Mouse (Mus musculus) layer of hippocampus, adult 11-12 months (tissue): ENCODE data around the gene Dnaja3.

ENCODE experiments used
- DNase-seq: peaks from one replicate; pipeline ENCODE4 v3.0.0; 2022; ENCODE audit warnings: low spot score

Dnaja3 gene

DNA sequence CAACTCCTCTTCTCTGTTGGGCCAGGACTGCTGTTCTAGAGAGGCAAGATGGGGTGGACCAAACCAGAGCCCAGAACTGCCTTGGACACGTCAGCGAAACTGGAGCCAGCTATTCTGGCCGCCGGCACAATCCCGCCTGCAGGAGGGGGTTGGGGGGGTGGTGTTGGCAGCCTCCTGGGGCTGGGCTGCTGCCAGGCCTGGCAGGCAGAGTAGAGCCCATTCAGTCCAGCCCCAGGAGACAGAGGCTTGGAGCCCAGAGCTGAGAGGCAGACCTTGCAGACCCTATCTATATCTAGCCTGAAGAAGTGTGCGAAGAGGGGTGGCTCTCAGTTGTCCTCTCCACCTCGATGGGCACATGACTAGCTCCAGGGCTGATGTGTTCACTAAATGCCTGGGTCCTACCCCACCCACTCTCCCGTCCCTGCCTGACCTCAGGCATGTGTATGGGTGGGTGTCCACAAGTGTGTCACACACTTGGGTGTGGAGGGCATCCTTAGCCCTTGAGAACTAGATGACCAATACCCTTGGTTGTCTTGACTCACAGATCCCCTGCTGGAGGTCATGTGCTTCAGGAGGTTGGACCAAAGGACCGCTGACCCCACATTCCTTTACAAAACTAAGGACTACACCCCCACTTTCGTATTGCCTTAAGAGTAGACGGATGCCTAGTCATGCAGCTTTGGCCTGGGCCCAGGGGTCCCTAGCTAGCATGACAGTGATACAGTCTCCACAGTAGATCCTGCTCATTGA lies 4.1 kb downstream of the Dnaja3 start:
- peak; percentile 81 for DNase-seq

DNA sequence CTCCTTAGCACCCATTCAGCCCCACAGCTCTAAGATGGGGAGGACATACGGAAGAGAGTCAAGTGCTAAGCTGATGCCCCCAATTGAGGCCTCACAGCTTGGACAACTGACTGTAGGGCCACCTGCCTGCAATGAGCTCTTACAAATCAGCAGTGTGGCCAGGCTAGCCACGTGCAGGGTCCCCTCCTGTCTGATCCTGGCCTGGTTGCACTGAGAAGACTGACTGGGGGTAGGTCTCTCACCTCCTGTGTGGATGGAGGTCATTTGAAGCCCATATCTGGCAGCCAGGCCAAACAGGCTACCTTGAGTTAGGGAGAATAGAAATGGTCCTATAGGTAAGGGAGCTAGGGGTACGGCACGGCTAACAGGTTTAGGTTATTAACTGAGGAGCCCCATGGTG lies 6.1 kb downstream of the Dnaja3 start:
- no peak for DNase-seq

DNA sequence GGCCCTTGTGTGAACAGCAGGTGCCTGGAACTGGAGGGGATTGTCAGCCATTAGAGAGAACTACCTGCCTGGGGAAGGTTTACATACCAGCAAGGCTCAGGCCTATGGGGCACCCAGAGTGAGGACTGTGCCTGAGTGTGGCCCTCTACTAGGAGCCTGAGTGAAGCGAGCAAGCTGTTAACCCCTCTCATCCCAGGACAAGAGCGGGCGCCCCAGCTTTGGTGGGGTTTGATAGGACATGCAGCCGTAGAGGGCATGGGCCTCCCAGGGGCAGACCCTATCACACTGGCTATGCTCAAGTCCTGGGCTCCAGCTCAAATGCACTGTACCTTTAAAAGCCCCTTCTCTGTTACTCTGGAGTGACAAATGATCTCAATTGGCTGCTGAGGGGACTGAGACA lies 7.0 kb downstream of the Dnaja3 start:
- no peak for DNase-seq

DNA sequence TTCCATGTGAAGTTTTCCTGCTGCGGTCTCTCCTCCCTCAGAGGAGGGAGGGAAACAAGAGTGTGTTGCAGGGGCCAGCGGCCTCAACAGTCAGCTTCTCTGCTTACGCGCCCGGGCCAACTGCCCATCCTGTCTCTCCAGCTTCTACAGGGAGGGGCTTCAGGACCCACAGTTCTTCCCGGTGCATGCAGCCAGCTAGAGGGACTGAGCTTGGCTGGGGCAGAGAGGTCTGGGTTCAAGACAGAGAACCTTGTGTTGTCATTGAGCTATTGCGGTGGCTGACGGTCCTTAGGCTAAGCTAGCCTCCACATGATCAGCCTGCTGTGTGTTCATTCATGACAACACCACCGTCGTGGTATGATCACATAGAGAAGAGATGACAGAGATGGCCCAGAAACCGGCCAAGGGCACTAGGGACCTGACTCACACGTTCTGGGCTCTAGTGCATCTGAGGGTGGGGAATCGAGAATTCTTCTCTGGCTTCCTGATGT lies 7.9 kb downstream of the Dnaja3 start:
- no peak for DNase-seq

DNA sequence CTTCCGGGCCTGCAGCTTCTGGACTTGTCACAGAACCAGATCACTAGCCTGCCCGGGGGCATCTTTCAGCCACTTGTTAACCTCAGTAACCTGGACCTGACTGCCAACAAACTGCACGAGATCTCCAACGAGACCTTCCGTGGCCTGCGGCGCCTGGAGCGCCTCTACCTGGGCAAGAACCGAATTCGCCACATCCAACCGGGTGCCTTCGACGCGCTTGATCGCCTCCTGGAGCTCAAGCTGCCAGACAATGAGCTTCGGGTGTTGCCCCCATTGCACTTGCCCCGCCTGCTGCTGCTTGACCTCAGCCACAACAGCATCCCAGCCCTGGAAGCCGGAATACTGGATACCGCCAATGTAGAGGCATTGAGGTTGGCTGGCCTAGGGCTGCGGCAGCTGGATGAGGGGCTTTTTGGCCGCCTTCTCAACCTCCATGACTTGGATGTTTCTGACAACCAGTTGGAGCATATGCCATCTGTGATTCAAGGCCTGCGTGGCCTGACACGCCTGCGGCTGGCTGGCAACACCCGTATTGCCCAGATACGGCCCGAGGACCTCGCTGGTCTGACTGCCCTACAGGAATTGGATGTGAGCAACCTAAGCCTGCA lies 8.7 kb downstream of the Dnaja3 start:
- no peak for DNase-seq

DNA sequence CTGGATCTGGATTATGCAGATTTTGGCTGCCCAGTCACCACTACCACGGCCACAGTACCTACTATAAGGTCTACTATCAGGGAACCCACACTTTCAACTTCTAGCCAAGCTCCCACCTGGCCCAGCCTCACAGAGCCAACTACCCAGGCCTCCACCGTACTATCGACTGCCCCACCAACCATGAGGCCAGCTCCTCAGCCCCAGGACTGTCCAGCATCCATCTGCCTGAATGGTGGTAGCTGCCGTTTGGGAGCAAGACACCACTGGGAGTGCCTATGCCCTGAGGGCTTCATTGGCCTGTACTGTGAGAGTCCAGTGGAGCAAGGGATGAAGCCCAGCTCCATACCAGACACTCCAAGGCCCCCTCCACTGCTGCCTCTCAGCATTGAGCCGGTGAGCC lies 9.4 kb downstream of the Dnaja3 start:
- no peak for DNase-seq

DNA sequence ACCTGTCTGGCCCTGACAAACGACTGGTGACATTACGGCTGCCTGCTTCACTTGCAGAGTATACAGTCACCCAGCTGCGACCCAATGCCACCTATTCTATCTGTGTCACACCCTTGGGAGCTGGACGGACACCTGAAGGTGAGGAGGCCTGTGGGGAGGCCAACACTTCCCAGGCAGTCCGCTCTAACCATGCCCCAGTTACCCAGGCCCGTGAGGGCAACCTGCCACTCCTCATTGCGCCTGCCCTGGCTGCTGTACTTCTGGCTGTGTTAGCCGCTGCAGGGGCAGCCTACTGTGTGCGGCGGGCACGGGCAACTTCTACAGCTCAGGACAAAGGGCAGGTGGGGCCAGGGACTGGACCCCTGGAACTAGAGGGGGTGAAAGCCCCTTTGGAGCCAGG lies 9.9 kb downstream of the Dnaja3 start:
- no peak for DNase-seq

DNA sequence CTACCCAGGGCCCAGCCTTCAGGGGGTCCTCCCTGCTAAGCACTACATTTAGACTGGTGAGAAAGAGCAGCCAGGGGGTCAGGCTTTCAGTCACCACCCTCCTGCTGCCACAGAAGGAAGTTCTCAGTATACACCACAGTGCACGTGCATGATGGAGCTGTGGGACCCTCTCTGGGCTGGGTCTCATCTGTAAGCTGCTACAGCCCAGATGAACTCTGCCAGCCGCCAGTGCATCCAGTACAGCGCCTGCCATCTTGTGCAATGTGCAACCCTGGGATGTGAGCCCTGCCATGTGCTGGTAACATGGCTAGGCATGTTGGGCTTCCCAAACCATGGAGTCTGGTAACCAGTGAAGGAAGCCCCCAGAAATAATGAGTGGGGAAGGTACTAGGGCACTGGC lies 10.4 kb downstream of the Dnaja3 start:
- DNase-seq: no peak

DNA sequence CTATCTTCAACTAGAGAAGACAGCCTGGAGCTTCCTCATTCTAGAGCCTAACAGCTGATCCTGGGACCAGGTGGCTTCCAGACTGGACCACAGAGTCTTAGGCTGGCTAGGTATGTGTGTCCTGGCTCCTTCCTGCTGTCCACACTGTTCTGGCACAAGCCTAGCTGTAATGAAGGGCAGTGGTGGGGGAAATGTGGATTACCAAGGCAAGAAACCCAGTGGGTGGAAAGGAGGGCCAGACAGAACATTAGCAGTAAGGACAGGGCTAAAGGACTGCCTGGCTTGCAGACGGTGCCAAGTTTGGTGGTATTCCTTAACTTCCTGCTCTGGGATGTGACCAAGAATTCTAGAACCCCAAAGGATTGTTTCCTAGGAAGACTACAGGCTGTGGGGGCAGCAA lies 11.3 kb downstream of the Dnaja3 start:
- no peak for DNase-seq

DNA sequence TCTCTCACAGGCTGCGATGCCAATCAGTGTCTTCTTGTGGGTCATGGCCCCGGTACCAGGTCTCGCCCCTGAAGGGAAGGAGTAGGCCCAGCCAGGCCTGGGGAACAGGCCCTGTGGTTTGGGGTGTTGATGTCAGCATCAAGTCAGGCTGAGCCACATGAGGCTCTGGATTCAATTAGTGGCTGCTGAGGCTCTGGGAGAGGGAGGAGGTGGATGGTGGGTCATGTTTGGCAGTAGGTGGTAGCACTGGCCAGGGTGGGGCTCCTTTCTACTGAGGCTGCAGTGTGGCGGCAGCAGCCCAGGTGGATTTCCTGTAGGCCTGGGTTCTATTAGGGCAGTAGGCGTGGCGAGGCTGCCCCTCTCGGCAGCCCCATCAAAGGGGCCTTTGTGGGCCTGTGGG lies 11.8 kb downstream of the Dnaja3 start:
- DNase-seq: no peak

DNA sequence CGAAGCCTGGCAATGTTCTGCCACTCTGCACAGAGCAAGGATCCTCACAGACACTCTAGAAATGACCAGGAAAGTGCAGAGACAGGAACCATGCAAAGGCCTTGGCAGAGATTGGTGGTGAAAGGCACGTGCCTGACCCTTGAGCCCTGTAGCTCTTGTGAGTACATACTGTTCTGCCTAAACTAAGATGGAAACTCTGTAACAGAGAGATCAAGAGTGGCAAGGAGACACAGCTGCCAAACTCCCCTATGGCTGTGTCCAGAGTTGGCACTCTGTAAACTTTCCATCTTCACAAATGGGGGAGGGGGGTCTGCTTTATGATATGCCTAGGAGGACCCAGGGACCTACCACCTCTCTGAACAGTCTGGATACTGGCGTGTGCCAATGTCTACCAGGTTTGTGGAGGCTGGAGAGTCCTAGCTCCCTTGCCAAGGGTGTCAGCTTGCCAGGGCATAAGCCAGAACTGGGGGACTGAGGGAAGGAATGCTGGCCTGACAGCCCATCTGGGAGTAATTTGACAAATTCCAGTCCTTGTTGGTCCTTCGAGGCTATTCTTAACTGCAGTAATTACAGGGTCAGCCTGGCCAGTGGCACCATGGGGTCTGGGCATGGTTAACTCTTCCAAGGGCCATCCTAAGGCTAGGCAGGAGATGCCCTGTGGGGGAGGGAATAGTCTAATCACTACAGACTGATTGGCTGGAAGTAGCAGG lies 13.1 kb downstream of the Dnaja3 start:
- DNase-seq: no peak

DNA sequence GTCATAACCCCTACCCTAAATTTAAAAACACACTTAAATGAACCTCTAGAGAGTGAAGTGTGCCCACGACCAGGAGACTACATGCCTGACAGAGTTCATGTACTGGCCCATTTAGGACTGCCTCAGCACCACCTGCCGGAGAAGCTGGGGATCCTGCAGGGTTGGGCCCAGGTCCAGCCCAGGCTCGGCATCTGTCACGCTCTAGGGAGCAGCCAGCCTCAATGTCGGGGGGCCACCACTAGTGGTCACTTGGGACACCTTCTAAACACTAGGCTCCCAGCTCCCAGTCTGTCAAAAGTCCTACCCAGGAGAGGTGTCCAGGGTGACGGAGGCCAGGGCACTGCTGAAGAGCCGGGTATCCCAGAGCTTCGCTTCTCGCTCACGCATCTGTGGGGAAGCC lies 14.9 kb downstream of the Dnaja3 start:
- no peak for DNase-seq

DNA sequence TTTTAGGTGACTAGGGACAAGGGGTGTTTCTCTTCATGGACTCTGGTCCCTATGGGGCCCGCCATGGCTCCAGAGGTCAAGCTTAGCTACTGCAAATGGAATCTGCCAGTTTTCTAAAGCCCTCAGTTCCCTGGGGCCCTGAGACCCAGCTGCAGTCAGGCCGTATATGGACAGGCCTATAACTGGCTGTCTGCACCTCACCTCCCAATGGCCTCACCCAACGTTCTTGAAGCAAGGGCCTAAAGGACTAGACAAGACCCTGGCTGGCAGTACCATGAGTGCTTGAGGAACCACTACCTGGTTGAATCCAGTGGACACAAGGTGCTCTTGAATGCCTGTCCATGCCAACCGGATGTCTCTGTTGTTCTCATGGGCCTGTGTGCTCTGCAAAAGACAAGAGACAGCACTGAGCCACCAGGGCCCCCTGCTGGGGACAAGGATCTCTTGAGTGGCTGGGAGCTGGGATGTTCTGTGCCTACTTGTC lies 15.5 kb downstream of the Dnaja3 start:
- peak; percentile 47 for DNase-seq

DNA sequence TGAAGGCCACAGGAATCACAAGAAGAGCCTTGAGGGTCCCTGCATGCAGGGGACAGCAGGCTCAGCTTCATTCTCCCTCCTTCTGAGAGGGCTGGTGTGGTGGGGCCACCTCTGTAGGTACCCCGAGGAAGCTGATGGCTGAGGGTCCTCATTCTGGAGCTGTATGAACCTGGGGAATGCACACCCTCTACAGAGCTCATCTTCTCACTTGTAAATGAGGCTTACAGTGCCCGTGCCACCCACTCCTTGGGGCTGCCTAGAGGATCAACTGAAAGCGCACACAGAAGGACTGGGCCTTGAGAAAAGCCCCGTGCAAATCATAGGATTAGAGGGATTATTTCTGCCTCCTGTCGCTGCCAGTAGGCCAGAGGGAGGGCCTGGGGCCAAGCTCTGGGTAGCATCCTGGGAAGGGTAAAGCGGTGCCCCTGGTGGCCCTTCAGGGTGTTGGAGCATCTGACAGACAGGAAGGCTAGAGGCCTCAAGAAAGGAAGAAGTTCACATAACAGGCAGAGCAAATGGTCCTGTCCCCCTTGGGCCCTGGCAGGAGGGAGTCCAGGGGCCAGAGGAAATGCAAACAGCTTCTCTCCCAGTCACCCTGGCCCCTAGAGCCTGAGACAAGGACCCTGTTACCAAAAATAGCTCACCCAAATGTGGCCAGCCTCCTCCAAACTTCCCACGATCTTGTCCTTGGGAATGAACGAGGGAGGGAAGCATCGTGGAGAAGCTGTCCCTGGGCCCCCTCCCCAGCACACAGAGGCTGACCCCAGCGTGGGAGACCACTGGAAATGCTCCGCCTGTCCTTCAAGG lies 16.2 kb downstream of the Dnaja3 start:
- DNase-seq: no peak

DNA sequence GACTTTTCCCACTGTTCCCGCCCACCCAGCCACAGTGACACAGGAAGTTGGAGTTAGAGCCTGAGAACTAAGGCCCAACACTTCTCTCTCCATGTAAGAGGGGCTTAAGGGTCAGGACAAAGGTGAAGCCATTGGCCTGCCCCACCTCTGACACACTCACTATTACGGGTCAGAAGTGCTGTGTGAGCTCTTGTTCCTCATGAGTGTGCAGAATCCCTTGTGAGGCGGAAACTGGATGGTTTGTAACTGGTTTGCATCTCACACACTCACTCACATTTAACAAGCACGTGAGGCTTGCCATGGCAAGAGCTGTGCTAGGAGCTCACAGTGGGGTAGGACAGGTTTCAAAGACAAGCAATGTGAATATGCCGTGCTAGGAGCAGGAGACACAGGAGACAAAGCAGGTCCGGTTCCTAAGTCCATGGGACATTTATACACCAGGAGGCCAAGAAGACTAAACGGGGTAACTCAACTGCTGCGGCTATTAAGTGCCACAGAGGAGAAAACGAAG lies 16.8 kb downstream of the Dnaja3 start:
- DNase-seq: no peak

DNA sequence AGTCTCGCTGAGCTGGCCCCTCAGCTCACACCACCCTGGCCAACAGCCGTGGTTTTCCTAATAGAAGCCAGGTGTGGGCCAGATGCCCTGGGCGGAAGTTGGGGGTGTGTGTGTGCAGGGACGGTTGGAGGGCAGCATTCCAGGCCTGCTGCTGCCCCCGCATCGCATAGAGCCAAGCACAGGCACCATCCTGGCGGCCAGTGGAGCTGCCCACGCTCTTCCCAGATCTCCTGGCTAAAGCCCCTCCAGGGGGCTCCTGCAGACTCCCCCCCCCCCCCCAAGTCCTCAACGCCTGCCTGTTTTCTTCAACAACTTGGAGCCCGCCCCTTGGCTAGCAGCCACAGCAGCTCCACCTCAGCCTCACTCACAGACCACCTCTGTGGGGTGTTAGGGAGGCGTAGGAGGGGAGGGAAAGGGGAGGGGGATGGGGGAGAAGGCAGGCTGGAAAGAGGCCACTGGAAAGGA lies 19.0 kb downstream of the Dnaja3 start:
- peak; percentile 48 for DNase-seq

DNA sequence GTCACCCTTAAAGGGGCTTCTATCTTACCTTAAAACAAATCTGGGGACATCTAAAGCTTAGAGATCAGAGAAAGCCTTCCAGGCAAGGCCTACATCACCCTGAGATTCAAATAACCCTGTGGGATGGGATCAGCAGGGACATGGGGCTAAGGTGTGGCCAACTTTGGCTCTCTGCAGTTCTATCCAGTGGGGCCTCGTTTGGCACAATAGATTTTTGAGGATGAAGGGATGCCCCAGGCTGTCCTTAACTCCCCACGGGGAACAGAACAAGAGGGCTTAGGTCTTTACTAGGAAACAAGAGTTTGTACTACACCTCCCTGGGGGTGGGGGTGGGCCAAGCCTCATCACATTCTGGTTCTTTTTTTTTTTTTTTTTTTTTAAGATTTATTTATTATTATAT lies 19.5 kb downstream of the Dnaja3 start:
- DNase-seq: no peak

DNA sequence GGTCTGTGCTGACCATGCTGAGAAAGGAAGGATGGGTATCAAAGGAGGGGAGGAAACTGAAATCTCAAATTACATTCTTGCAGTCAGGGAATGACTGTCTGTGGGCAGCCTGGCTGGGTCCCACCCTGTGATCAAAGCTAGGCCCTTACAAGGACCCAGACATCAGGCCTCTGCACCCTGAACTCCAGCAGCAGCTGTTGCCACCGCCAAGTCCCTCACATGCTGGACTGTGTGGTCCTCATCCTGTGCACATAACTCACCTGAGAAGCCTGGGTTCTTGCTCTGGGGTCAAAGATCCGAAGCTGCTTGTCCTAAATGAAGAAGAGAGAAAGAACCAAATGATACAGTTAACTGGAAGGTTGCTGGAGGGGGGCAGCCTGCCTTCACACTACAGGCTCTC lies 21.8 kb downstream of the Dnaja3 start:
- no peak for DNase-seq

DNA sequence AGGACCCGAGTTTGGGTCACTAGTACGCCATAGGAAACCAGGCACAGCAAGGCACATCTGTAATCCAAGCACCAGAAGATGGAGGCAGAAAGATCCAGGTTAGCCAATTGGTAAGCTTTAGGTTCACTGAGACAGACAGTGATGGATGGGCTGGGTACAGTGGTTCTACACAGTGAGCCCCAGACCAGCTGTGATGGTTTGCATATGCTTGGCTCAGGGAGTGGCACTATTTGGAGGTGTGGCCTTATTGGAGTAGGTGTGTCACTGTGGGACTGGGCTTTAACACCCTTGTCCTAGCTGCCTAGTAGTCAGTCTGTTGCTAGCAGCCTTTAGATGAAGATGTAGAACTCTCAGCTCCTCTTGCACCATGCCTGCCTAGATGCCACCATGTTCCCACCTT lies 24.0 kb downstream of the Dnaja3 start:
- no peak for DNase-seq

DNA sequence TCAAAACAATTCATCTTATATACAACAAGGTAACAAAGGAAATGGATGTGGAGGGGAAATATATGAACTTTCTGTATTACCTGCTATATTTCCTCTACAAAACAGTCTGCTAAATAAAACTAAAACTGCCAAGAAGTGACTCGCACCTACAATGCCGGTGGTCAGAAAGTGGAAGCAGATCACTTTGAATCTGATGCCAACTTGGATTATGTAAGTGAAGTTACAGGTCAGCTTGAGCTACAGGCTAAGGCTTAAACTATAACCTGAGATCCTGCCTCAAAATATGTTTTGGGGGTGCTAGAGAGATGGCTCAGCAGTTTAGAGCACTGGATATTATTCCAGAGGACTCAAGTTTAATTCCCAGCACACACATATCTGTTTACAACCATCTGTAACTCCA lies 25.9 kb downstream of the Dnaja3 start:
- no peak for DNase-seq

DNA sequence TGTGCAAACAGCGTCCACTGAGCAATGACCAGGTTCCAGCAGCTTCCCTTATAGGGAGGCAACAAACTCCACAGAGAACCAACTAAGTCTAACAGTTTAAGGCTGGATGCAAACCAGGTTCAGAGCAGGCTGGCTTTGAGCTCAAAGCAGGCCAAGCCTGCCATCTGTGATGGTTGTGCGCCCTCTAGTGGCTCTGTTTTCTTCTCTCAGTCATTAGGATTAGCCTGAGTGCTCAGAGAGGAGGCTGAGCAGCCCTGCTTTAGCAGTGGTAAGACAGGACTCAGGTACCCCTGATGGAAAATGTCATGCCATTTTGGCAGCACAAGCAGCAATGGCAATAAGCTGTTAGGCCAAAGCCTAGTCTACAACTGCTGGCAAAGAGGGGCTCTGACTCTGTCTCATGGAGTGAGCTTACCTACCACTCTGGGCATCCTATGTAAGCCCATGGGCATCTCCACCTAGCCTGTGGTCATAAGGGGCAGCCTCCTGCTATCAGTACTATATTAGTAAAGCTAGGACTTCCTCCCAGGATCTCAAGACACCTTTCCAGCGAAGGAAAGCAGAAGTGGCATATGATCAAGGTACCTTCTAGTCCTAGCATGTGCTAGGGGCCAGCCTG lies 27.5 kb downstream of the Dnaja3 start:
- peak; percentile 90 for DNase-seq

DNA sequence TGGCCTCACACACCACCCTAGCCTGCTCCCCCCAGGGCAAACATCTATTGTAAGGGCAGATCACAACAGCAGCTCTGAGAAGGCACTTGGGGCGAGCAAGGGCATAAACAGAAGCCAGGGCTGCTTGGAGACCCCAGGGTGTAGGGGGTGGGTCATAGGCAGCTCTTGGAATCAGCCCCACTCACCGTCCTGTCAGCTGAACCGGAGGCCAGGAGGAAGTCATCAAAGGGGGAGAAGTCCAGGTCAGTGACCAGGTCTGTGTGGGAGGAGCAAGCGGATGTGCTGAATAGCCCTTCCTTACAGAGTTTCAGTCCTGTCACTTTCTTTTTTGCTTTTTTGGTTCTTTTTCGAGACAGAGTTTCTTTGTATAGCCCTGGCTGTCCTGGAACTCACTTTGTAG lies 30.5 kb downstream of the Dnaja3 start:
- no peak for DNase-seq
